9 mouse cellular contexts compared by ENCODE assay signal in genomic region chr5:151154780-151155179, GRCm38 (mm10).
DNase-seq lines count a peak whose midpoint lies in the region; ATAC-seq and TF ChIP-seq lines count a peak whose summit lies in the region.
"Had no signal": no experiment of that assay in that cellular context is flagged by ENCODE, and none has a peak within 500 bp of the region (broad histone marks: within the 10 kb centered on the region; RNA-seq: fewer than 3 reads in every experiment).

No protein-coding gene starts in this region.

- no peak overlapping the region for H3K4me3 ChIP-seq in forebrain, embryonic 10.5 days
- no peak overlapping the region for H3K4me3 ChIP-seq in forebrain, embryonic 13.5 days
- H3K4me3 ChIP-seq in embryonic facial prominence, embryonic 13.5 days, result no peak overlapping the region
- no peak overlapping the region for H3K4me3 ChIP-seq in intestine, postnatal 0 days (ENCODE audit: low read depth, low read length)
- H3K4me3 ChIP-seq: midbrain, embryonic 12.5 days had no signal

- no peak for TF ChIP-seq CTCF in intestine, postnatal 0 days (IDR thresholded peaks at IDR 0.05; ENCODE audit: low read depth)

- H3K27me3 ChIP-seq in forebrain, embryonic 10.5 days (ENCODE audit: poor library complexity, severe bottlenecking), result no peaks in the 10 kb centered on the region
- H3K27me3 ChIP-seq in forebrain, embryonic 13.5 days, result no peaks in the 10 kb centered on the region
- H3K27me3 ChIP-seq in embryonic facial prominence, embryonic 13.5 days, result no peaks in the 10 kb centered on the region
- no peaks in the 10 kb centered on the region for H3K27me3 ChIP-seq in intestine, postnatal 0 days (replicated peaks; ENCODE audit: control insufficient read depth, insufficient read depth, low read length)
- H3K27me3 ChIP-seq: midbrain, embryonic 12.5 days had no signal

- H3K4me2 ChIP-seq in forebrain, embryonic 13.5 days, result no peak overlapping the region
- H3K4me2 ChIP-seq in embryonic facial prominence, embryonic 13.5 days, result no peak overlapping the region
- H3K4me2 ChIP-seq in intestine, postnatal 0 days (replicated peaks; ENCODE audit: low read depth), result no peak overlapping the region
- H3K4me2 ChIP-seq: midbrain, embryonic 12.5 days had no signal

- H3K9ac ChIP-seq in forebrain, embryonic 13.5 days, result no peak overlapping the region
- H3K9ac ChIP-seq in embryonic facial prominence, embryonic 13.5 days, result no peak overlapping the region
- no peak overlapping the region for H3K9ac ChIP-seq in intestine, postnatal 0 days (ENCODE audit: low read depth, low read length)
- H3K9ac ChIP-seq: midbrain, embryonic 12.5 days had no signal

- no peak for ATAC-seq in forebrain, embryonic 13.5 days
- no peak for ATAC-seq in embryonic facial prominence, embryonic 13.5 days (ENCODE audit: insufficient number of reproducible peaks, insufficient read depth, low FRiP score, low TSS enrichment, low read depth)
- ATAC-seq in intestine, postnatal 0 days, result peak; percentile 73
- no peak for ATAC-seq in megakaryocyte-erythroid progenitor cell, adult 5-6 weeks (replicated peaks; ENCODE audit: low FRiP score, low TSS enrichment, poor library complexity, severe bottlenecking)

- H3K36me3 ChIP-seq in forebrain, embryonic 10.5 days (replicated peaks), result no peaks in the 10 kb centered on the region
- H3K36me3 ChIP-seq in forebrain, embryonic 13.5 days (ENCODE audit: poor library complexity, severe bottlenecking), result no peaks in the 10 kb centered on the region
- H3K36me3 ChIP-seq in embryonic facial prominence, embryonic 13.5 days, result no peaks in the 10 kb centered on the region
- no peaks in the 10 kb centered on the region for H3K36me3 ChIP-seq in intestine, postnatal 0 days (ENCODE audit: control insufficient read depth, insufficient read depth)
- H3K36me3 ChIP-seq: midbrain, embryonic 12.5 days had no signal

- H3K9me3 ChIP-seq in forebrain, embryonic 10.5 days, result no peaks in the 10 kb centered on the region
- H3K9me3 ChIP-seq in forebrain, embryonic 13.5 days (replicated peaks), result no peaks in the 10 kb centered on the region
- H3K9me3 ChIP-seq in embryonic facial prominence, embryonic 13.5 days, result no peaks in the 10 kb centered on the region
- no peaks in the 10 kb centered on the region for H3K9me3 ChIP-seq in intestine, postnatal 0 days (ENCODE audit: control insufficient read depth)
- H3K9me3 ChIP-seq: midbrain, embryonic 12.5 days had no signal

- 48% methylated on average over 3 of the region's 3 CpGs for WGBS in forebrain, embryonic 10.5 days
- 44% methylated on average over 3 of the region's 3 CpGs for WGBS in forebrain, embryonic 13.5 days
- 29% methylated on average over 3 of the region's 3 CpGs for WGBS in embryonic facial prominence, embryonic 13.5 days
- WGBS in intestine, postnatal 0 days, result 33% methylated on average over 3 of the region's 3 CpGs

- H3K4me1 ChIP-seq in forebrain, embryonic 10.5 days, result peaks cover 21% of the 10 kb centered on the region
- no peaks in the 10 kb centered on the region for H3K4me1 ChIP-seq in forebrain, embryonic 13.5 days
- peaks cover 13% of the 10 kb centered on the region for H3K4me1 ChIP-seq in embryonic facial prominence, embryonic 13.5 days
- peaks cover 2% of the 10 kb centered on the region; the same call in 1 of the 2 replicates for H3K4me1 ChIP-seq in intestine, postnatal 0 days (replicated peaks; ENCODE audit: control insufficient read depth, insufficient read depth, low read length)

- no peak for DNase-seq in forebrain, embryonic 10.5 days (ENCODE audit: extremely low spot score, low spot score)
- peak; percentile 71 for DNase-seq in lung, postnatal 14 days
- DNase-seq in cerebellum, adult 9-10 months, result no peak
- no peak for DNase-seq in layer of hippocampus, adult 11-12 months (ENCODE audit: low spot score)

- H3K27ac ChIP-seq in forebrain, embryonic 10.5 days, result 0 out of 2 replicates have a peak overlapping the region, but pooled peaks have one; percentile 30
- H3K27ac ChIP-seq in forebrain, embryonic 13.5 days, result no peak overlapping the region
- H3K27ac ChIP-seq in embryonic facial prominence, embryonic 13.5 days, result 0 out of 2 replicates have a peak overlapping the region, but pooled peaks have one; percentile 11
- no peak overlapping the region for H3K27ac ChIP-seq in intestine, postnatal 0 days (ENCODE audit: low read depth, low read length)
- H3K27ac ChIP-seq: midbrain, embryonic 12.5 days had no signal

Comparison
In these comparisons a context has a peak if more than half of its experiments do, and no peak if none do; other contexts are left out.
1. H3K27ac ChIP-seq: peak in forebrain, embryonic 10.5 days (single experiment) and embryonic facial prominence, embryonic 13.5 days (single experiment); none in forebrain, embryonic 13.5 days (single experiment) and intestine, postnatal 0 days (single experiment).